ENCODE assay signal across 30 mouse cellular contexts in genomic region chr6:23866298-23866697, GRCm38 (mm10). TPM values are rescaled to one million over a fixed set of nuclear protein-coding genes. Genes with fewer than 3 reads are reported as not detected.
"Had no signal": no experiment of that assay in that cellular context is flagged by ENCODE, and none has a peak within 500 bp of the region (broad histone marks: within the 10 kb centered on the region; RNA-seq: fewer than 3 reads in every experiment).

No protein-coding gene starts in this region.

- ATAC-seq: liver, embryonic 12.5 days; liver, postnatal 0 days; lung, postnatal 0 days; midbrain, embryonic 13.5 days; midbrain, embryonic 15.5 days; midbrain, embryonic 16.5 days had no signal

- H3K4me3 ChIP-seq: left cerebral cortex, adult 2 months; limb, embryonic 10.5 days; limb, embryonic 12.5 days; limb, embryonic 13.5 days; limb, embryonic 15.5 days; liver, embryonic 12.5 days; liver, embryonic 13.5 days; liver, embryonic 15.5 days; lung, embryonic 15.5 days; megakaryocyte, embryonic 14.5 days; midbrain, embryonic 10.5 days; midbrain, embryonic 12.5 days; midbrain, embryonic 13.5 days; midbrain, embryonic 15.5 days; myocyte had no signal

- H3K36me3 ChIP-seq: limb, embryonic 10.5 days; limb, embryonic 12.5 days; limb, embryonic 13.5 days; limb, embryonic 15.5 days; liver, embryonic 12.5 days; liver, embryonic 13.5 days; liver, embryonic 15.5 days; lung, embryonic 15.5 days; midbrain, embryonic 10.5 days; midbrain, embryonic 12.5 days; midbrain, embryonic 13.5 days; midbrain, embryonic 15.5 days had no signal

- H3K4me1 ChIP-seq: limb, embryonic 10.5 days; limb, embryonic 12.5 days; limb, embryonic 13.5 days; limb, embryonic 15.5 days; liver, embryonic 12.5 days; liver, embryonic 13.5 days; liver, embryonic 15.5 days; lung, embryonic 15.5 days; megakaryocyte, embryonic 14.5 days; midbrain, embryonic 10.5 days; midbrain, embryonic 12.5 days; midbrain, embryonic 13.5 days; midbrain, embryonic 15.5 days had no signal

- H3K27ac ChIP-seq: left cerebral cortex, adult 2 months; limb, embryonic 10.5 days; limb, embryonic 12.5 days; limb, embryonic 13.5 days; limb, embryonic 15.5 days; liver, embryonic 12.5 days; liver, embryonic 13.5 days; liver, embryonic 14.5 days; liver, embryonic 15.5 days; lung, embryonic 15.5 days; macrophage; midbrain, embryonic 10.5 days; midbrain, embryonic 12.5 days; midbrain, embryonic 13.5 days; midbrain, embryonic 15.5 days had no signal

- DNase-seq: left cerebral cortex, postnatal 4 days; liver; liver, embryonic 13.5 days; liver, postnatal 0 days; lung, adult 18-20 months; lung, adult 2 months; lung, embryonic 14.5 days; lung, postnatal 10 days; lung, postnatal 14 days; lung, postnatal 36 days; lung, postnatal 4 days; midbrain, embryonic 14.5 days had no signal

- H3K9me3 ChIP-seq: limb, embryonic 10.5 days; limb, embryonic 12.5 days; limb, embryonic 13.5 days; limb, embryonic 15.5 days; liver, embryonic 12.5 days; liver, embryonic 13.5 days; liver, embryonic 15.5 days; lung, embryonic 15.5 days; megakaryocyte, embryonic 14.5 days; midbrain, embryonic 10.5 days; midbrain, embryonic 12.5 days; midbrain, embryonic 13.5 days; midbrain, embryonic 15.5 days had no signal

- H3K27me3 ChIP-seq: limb, embryonic 12.5 days; limb, embryonic 13.5 days; limb, embryonic 15.5 days; liver, embryonic 12.5 days; liver, embryonic 13.5 days; liver, embryonic 15.5 days; lung, embryonic 15.5 days; megakaryocyte, embryonic 14.5 days; midbrain, embryonic 12.5 days; midbrain, embryonic 13.5 days; midbrain, embryonic 15.5 days had no signal

RNA-seq across cellular contexts. Expression of gene Cadps2, which starts 27.1 kb away (rescaled TPM):
- polyA plus RNA-seq: macrophage had no signal
